Mouse (Mus musculus) left cerebral cortex, adult 9 months (tissue): ENCODE results near the gene Exo1.

Source experiments
- DNase-seq, 2 experiments: peaks; one replicate each; pipeline ENCODE4 v3.0.0; 2022; ENCODE audit warnings: low spot score in 2 of 2

Exo1 gene

DNA sequence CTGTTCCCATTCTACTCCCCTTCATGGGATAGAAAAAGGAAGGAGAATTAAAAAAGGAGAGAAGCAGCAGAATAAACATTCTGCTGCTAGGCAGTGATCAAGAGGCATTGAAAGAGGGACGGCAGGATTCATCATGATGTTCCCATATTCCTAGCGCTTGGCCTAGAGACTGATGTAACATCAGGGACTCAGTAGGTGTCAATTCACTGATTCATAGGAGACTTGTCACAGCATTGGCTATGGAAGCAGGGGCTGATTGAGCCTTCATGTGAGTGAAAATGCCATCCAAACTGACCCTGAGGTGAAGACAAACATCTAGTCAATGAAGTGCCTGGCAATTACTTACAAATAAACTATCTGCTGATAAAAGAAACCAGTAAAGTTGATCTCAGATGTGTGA, 70.5 kb downstream of the Exo1 start:
- DNase-seq: no peak

DNA sequence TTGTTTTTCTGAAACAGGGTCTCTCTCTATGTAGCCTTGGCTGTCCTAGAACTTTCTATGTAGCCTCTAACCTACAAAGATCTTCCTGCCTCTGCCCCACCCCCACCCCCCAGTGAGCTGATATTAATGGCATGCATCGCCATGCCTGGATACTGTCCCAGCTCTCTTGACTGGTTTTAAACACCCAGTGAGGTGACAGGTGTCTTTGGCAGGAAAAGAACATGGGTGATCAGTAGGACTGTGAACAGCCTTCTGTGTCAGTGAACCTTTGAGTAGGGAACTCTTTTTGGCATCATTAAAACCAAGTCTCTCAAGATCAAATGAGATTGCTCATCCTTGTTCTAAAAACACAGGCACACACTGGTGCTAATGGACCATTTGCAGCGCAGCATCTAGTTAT, 81.4 kb downstream of the Exo1 start:
- no peak for DNase-seq
